Mouse (Mus musculus) limb, embryonic 11.5 days (tissue): ENCODE results near the gene Npas2. TPM values are rescaled to one million over a fixed set of nuclear protein-coding genes. Genes with fewer than 3 reads are reported as not detected.

ENCODE experiments used
- ATAC-seq: fragments of 200-750 bp; cut with Nextera tagmentation; 2 replicates; pipeline ENCODE4 v1.8.0; 2017; ENCODE audit warnings: low read depth; ENCODE audit not compliant: insufficient number of reproducible peaks, low FRiP score, low TSS enrichment
- DNase-seq: peaks from one replicate; pipeline ENCODE4 v3.0.0-alpha.2; 2015; ENCODE audit warnings: low spot score
- H3K27ac ChIP-seq: fragments of 300-500 bp; sonication (generic); replicated peaks from 2 replicates; pipeline ENCODE4 v1.5.1; 2014; ENCODE audit warnings: low read depth, mild to moderate bottlenecking, low read length
- H3K27me3 ChIP-seq: fragments of 300-500 bp; sonication (generic); 2 replicates; pipeline ENCODE4 v1.6.1; 2014; ENCODE audit warnings: mild to moderate bottlenecking, low read length, mixed read lengths; ENCODE audit not compliant: control insufficient read depth, insufficient read depth
- H3K36me3 ChIP-seq: fragments of 300-500 bp; sonication (generic); 2 replicates; pipeline ENCODE4 v1.6.1; 2014; ENCODE audit warnings: mild to moderate bottlenecking, low read length, moderate library complexity, mixed read lengths; ENCODE audit not compliant: control insufficient read depth, insufficient read depth
- H3K4me1 ChIP-seq: fragments of 300-500 bp; sonication (generic); 2 replicates; pipeline ENCODE4 v1.6.1; 2014; ENCODE audit warnings: low read length, mixed read lengths; ENCODE audit not compliant: control insufficient read depth, insufficient read depth
- H3K4me2 ChIP-seq: fragments of 300-500 bp; sonication (generic); 2 replicates; pipeline ENCODE4 v1.6.1; 2014; ENCODE audit warnings: low read depth, mild to moderate bottlenecking, moderate library complexity; ENCODE audit not compliant: severe bottlenecking
- H3K4me3 ChIP-seq: fragments of 300-500 bp; sonication (generic); 2 replicates; pipeline ENCODE4 v1.5.1; 2014; ENCODE audit warnings: low read depth, low read length
- H3K9ac ChIP-seq: fragments of 300-500 bp; sonication (generic); 2 replicates; pipeline ENCODE4 v1.6.1; 2014; ENCODE audit warnings: mild to moderate bottlenecking, low read length
- H3K9me3 ChIP-seq: fragments of 300-500 bp; sonication (generic); 2 replicates; pipeline ENCODE4 v1.6.1; 2016; ENCODE audit warnings: low read length; ENCODE audit not compliant: control insufficient read depth
- WGBS: fragments of 180-500 bp; shearing (Covaris S2); extraction: QIAGEN DNeasy Blood & Tissue Kit; methylation state at CpG from one replicate; pipeline ENCODE4 v1.1.7; 2014; 5-methylcytosine and 5-hydroxymethylcytosine counted together
- polyA plus RNA-seq: library from polyadenylated mRNA; unstranded; fragments of >200 nt; fragmentation: Nextera tagmentation; extraction: Ambion mirVana; gene quantifications from 2 replicates; pipeline ENCODE4 v1.2.1, GENCODE M21; 2014

Gene Npas2
- polyA plus RNA-seq, 1 experiment from 2014 or later, result 0.03 TPM

- Histone ChIP-seq H3K4me2 (no peak overlapping the region), H3K36me3 (no peaks in the 10 kb centered on the region), H3K4me3 (no peak overlapping the region), H3K27me3 (no peaks in the 10 kb centered on the region), H3K9me3 (no peaks in the 10 kb centered on the region), H3K27ac (no peak overlapping the region), H3K4me1 (no peaks in the 10 kb centered on the region), H3K9ac (no peak overlapping the region)
- ATAC-seq, result no peak
- WGBS, result 93% methylated on average over 7 of the region's 7 CpGs
- no peak for DNase-seq
These were observed 108.7 kb downstream of the Npas2 start for GRCm38 (mm10) chr1:39302246-39302645.

DNA sequence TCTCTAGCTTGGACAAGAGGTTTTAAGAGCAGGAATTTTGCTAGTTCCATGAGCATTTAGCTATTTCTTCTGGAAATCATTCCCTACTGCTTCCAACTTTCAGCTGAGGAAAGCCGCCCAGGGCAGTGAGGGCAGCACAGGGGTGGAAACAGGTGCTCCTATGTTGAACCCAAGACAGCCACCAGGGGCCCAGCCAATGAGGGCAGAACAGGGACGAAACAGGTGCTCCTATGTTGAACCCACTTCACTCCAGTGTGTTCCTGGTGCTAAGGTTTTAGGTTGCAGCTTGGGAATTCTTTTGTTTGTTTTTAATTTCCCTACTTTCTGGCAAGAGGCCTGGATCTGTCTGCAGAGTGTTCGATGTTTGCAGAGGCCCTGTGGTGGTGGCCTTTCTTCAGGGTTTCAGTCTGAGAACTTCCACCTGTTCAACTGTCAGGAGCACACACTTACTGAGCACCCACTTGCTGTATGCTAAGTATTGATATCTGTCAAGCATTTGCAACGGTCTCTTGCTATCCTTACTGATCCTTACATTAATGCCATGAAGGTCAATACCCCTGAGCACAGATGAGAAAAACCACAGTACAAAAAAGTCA lies 109.6 kb downstream of the Npas2 start:
- Histone ChIP-seq H3K4me2 (no peak overlapping the region), H3K9me3 (no peaks in the 10 kb centered on the region), H3K9ac (no peak overlapping the region), H3K27me3 (no peaks in the 10 kb centered on the region), H3K4me1 (no peaks in the 10 kb centered on the region), H3K27ac (no peak overlapping the region), H3K4me3 (no peak overlapping the region), H3K36me3 (no peaks in the 10 kb centered on the region)
- WGBS, result 80% methylated on average over 4 of the region's 4 CpGs
- no peak for ATAC-seq
- DNase-seq, result no peak

GRCm38 (mm10) chr1:39307291-39307690 lies 113.8 kb downstream of the Npas2 start:
- Histone ChIP-seq H3K4me3 (no peak overlapping the region), H3K9ac (no peak overlapping the region), H3K4me2 (no peak overlapping the region), H3K27ac (no peak overlapping the region), H3K4me1 (no peaks in the 10 kb centered on the region), H3K36me3 (no peaks in the 10 kb centered on the region), H3K27me3 (no peaks in the 10 kb centered on the region), H3K9me3 (no peaks in the 10 kb centered on the region)
- no peak for ATAC-seq
- no peak for DNase-seq

GRCm38 (mm10) chr1:39307971-39308370 lies 114.4 kb downstream of the Npas2 start:
- ATAC-seq, result no peak
- Histone ChIP-seq H3K36me3 (no peaks in the 10 kb centered on the region), H3K27ac (no peak overlapping the region), H3K4me2 (no peak overlapping the region), H3K4me1 (no peaks in the 10 kb centered on the region), H3K4me3 (no peak overlapping the region), H3K9me3 (no peaks in the 10 kb centered on the region), H3K27me3 (no peaks in the 10 kb centered on the region), H3K9ac (no peak overlapping the region)
- DNase-seq, result no peak
- 70% methylated on average over 2 of the region's 2 CpGs for WGBS

DNA sequence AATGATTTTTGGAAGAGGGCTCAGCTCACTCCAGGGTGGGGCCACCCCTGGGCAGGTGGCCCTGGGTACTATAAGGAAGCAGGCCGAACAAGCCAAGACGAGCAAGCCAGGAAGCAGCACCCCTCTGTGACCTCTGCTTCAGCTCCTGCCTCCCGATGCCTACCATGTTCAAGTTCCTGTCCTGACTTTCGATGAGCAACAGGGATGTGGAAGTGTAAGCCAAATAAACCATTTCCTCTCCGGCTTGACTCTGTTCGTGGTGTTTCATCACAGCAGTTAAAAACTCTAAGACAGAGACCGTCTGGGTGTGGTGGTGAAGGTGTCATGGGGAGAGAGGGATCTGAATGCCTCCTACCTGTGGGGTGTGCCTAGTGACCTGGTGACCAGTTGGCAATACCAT lies 116.0 kb downstream of the Npas2 start:
- DNase-seq, result no peak
- Histone ChIP-seq H3K9me3 (no peaks in the 10 kb centered on the region), H3K36me3 (no peaks in the 10 kb centered on the region), H3K9ac (no peak overlapping the region), H3K4me1 (no peaks in the 10 kb centered on the region), H3K4me3 (no peak overlapping the region), H3K27me3 (no peaks in the 10 kb centered on the region), H3K4me2 (no peak overlapping the region), H3K27ac (no peak overlapping the region)
- ATAC-seq, result no peak
- 86% methylated on average over 7 of the region's 7 CpGs for WGBS

GRCm38 (mm10) chr1:39312345-39312967 lies 118.9 kb downstream of the Npas2 start:
- ATAC-seq, result no peak
- Histone ChIP-seq H3K36me3 (no peaks in the 10 kb centered on the region), H3K27ac (no peak overlapping the region), H3K27me3 (no peaks in the 10 kb centered on the region), H3K9ac (no peak overlapping the region), H3K4me2 (no peak overlapping the region), H3K4me3 (no peak overlapping the region), H3K9me3 (no peaks in the 10 kb centered on the region), H3K4me1 (no peaks in the 10 kb centered on the region)
- WGBS, result 51% methylated on average over 25 of the region's 25 CpGs
- DNase-seq, result peak; percentile 38

GRCm38 (mm10) chr1:39313352-39314245 lies 120.1 kb downstream of the Npas2 start:
- no peak overlapping the region for H3K4me3 ChIP-seq
- WGBS, result 73% methylated on average over 10 of the region's 10 CpGs
- no peaks in the 10 kb centered on the region for H3K27me3 ChIP-seq
- H3K9me3 ChIP-seq, result no peaks in the 10 kb centered on the region
- no peak for DNase-seq
- H3K4me2 ChIP-seq, result no peak overlapping the region
- no peaks in the 10 kb centered on the region for H3K36me3 ChIP-seq
- no peak for ATAC-seq
- no peak overlapping the region for H3K27ac ChIP-seq
- no peaks in the 10 kb centered on the region for H3K4me1 ChIP-seq
- no peak overlapping the region for H3K9ac ChIP-seq

DNA sequence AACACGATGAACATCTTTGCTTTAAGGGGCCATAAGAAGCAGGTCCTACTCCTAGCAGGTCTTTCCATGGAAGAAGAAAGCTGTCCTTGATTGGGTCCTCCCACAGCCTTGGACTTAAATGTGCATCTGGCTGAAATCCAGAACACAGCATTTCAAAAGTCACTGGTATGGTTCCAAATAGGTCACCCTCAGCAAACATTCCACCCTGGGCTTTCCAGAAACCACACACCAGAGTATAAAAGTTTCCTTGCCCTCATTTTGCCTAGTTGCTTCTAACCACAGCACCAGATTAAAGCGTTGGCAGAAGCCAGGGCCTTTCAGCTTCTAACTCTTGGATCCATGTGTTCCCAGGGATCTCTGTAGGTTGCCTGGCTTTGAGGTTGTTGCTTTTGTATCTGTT lies 124.4 kb downstream of the Npas2 start:
- no peak for ATAC-seq
- Histone ChIP-seq H3K4me2 (no peak overlapping the region), H3K27ac (no peak overlapping the region), H3K9ac (no peak overlapping the region), H3K4me3 (no peak overlapping the region), H3K36me3 (no peaks in the 10 kb centered on the region), H3K4me1 (no peaks in the 10 kb centered on the region), H3K27me3 (no peaks in the 10 kb centered on the region), H3K9me3 (no peaks in the 10 kb centered on the region)
- 86% methylated on average over 2 of the region's 2 CpGs for WGBS
- DNase-seq, result no peak
